ENCODE assay signal across 10 mouse cellular contexts in the genomic region with DNA sequence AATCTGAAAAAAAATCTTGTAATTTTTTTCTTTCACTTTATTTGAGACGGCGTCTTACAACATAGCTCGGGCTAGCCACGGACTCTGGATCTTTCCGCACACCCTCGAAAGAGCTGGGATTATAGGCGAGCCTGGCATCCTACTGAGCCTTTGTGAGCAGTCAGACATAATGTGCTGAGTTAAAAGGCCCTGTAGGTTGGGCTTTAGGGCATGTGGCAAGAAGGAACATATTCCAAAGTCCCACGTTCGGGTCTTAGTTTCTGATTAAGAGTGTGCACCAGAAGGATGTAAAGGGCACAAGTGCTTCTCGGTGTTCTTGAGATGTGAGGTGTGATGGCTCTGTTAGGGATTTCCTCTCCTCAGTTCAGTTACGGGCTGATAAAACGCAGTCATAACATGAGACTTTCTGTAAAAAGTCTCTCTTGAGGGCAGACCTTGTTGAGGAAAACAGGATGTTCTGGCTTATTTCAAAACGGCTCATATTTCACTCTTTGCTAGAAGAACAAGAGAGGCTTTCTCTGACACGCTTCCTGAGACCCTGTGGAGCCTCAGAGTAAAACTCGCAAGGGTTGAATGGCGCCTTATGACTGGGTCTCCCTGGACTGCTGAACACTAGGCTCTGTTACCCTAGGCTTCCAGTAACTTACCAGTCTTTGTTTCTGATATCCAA.
DNase-seq lines count a peak whose midpoint lies in the region; ATAC-seq and TF ChIP-seq lines count a peak whose summit lies in the region.
"Had no signal": no experiment of that assay in that cellular context is flagged by ENCODE, and none has a peak within 500 bp of the region (broad histone marks: within the 10 kb centered on the region; RNA-seq: fewer than 3 reads in every experiment).

No protein-coding gene starts in this region.

- H3K4me2 ChIP-seq in kidney, postnatal 0 days (ENCODE audit: low read length): peak overlapping the region; percentile 41
- H3K4me2 ChIP-seq in forebrain, embryonic 12.5 days: 0 out of 2 replicates have a peak overlapping the region, but pooled peaks have one; percentile 24
- peak overlapping the region; percentile 47 for H3K4me2 ChIP-seq in limb, embryonic 12.5 days
- H3K4me2 ChIP-seq in stomach, embryonic 14.5 days (replicated peaks; ENCODE audit: low read depth, low read length): no peak overlapping the region

- WGBS in kidney, postnatal 0 days: 49% methylated on average over 16 of the region's 16 CpGs
- 49% methylated on average over 16 of the region's 16 CpGs for WGBS in forebrain, embryonic 12.5 days
- WGBS in limb, embryonic 12.5 days: 18% methylated on average over 16 of the region's 16 CpGs
- WGBS in stomach, embryonic 14.5 days: 52% methylated on average over 16 of the region's 16 CpGs

- DNase-seq in kidney, postnatal 0 days (ENCODE audit: low spot score): peak; percentile 68
- no peak for DNase-seq in kidney, postnatal 36 days
- DNase-seq in spleen, postnatal 10 days (ENCODE audit: low spot score in 2 of 2): no peak
- no peak for DNase-seq in layer of hippocampus, adult 8-10 months (ENCODE audit: low spot score in 2 of 2)
- no peak for DNase-seq in frontal cortex, postnatal 25 days (ENCODE audit: low spot score in 2 of 2)

- no peaks in the 10 kb centered on the region for H3K9me3 ChIP-seq in kidney, postnatal 0 days (replicated peaks; ENCODE audit: low read length)
- no peaks in the 10 kb centered on the region for H3K9me3 ChIP-seq in forebrain, embryonic 12.5 days
- no peaks in the 10 kb centered on the region for H3K9me3 ChIP-seq in limb, embryonic 12.5 days
- H3K9me3 ChIP-seq in stomach, embryonic 14.5 days (ENCODE audit: control insufficient read depth, low read depth, low read length): no peaks in the 10 kb centered on the region
- H3K9me3 ChIP-seq: G1E had no signal

- no peak; the same call in 1 of the 2 replicates for ATAC-seq in kidney, postnatal 0 days (replicated peaks; ENCODE audit: low FRiP score, low read depth)
- ATAC-seq in forebrain, embryonic 12.5 days (ENCODE audit: low FRiP score): peak; percentile 25; the same call in 1 of the 2 replicates
- peak; percentile 96 for ATAC-seq in limb, embryonic 12.5 days (ENCODE audit: insufficient number of reproducible peaks, insufficient read depth, low FRiP score, low TSS enrichment, low read depth)
- ATAC-seq in stomach, embryonic 14.5 days (ENCODE audit: insufficient number of reproducible peaks, insufficient read depth, low FRiP score, low read depth): peak; percentile 87

- TF ChIP-seq CTCF in kidney, postnatal 0 days (IDR thresholded peaks at IDR 0.05; ENCODE audit: low read depth): no peak

- no peak overlapping the region for H3K27ac ChIP-seq in kidney, postnatal 0 days
- peak overlapping the region; percentile 48; the same call in 1 of the 2 replicates for H3K27ac ChIP-seq in forebrain, embryonic 12.5 days
- H3K27ac ChIP-seq in limb, embryonic 12.5 days: peak overlapping the region; percentile 97
- H3K27ac ChIP-seq in stomach, embryonic 14.5 days (ENCODE audit: low read length): peak overlapping the region; percentile 78; the same call in 1 of the 2 replicates
- H3K27ac ChIP-seq: macrophage had no signal

- H3K9ac ChIP-seq in kidney, postnatal 0 days (ENCODE audit: low read depth, low read length): no peak overlapping the region
- no peak overlapping the region for H3K9ac ChIP-seq in forebrain, embryonic 12.5 days
- no peak overlapping the region for H3K9ac ChIP-seq in limb, embryonic 12.5 days (replicated peaks)
- H3K9ac ChIP-seq in stomach, embryonic 14.5 days (replicated peaks; ENCODE audit: low read depth, low read length): no peak overlapping the region

- no peak overlapping the region for H3K4me3 ChIP-seq in kidney, postnatal 0 days (replicated peaks; ENCODE audit: low read depth, low read length)
- H3K4me3 ChIP-seq in forebrain, embryonic 12.5 days (replicated peaks): no peak overlapping the region
- H3K4me3 ChIP-seq in limb, embryonic 12.5 days (replicated peaks): no peak overlapping the region
- no peak overlapping the region for H3K4me3 ChIP-seq in stomach, embryonic 14.5 days (ENCODE audit: low read depth, low read length)

- no peaks in the 10 kb centered on the region for H3K36me3 ChIP-seq in kidney, postnatal 0 days (ENCODE audit: insufficient read depth, low read length)
- no peaks in the 10 kb centered on the region for H3K36me3 ChIP-seq in forebrain, embryonic 12.5 days (replicated peaks)
- no peaks in the 10 kb centered on the region for H3K36me3 ChIP-seq in limb, embryonic 12.5 days
- H3K36me3 ChIP-seq in stomach, embryonic 14.5 days (ENCODE audit: control insufficient read depth, insufficient read depth, low read length): no peaks in the 10 kb centered on the region
- H3K36me3 ChIP-seq: G1E had no signal

- H3K4me1 ChIP-seq in kidney, postnatal 0 days (replicated peaks; ENCODE audit: insufficient read depth, low read length): no peaks in the 10 kb centered on the region; the same call in 1 of the 2 replicates
- peaks cover 21% of the 10 kb centered on the region for H3K4me1 ChIP-seq in forebrain, embryonic 12.5 days
- peaks cover 27% of the 10 kb centered on the region for H3K4me1 ChIP-seq in limb, embryonic 12.5 days (replicated peaks)
- peaks cover 11% of the 10 kb centered on the region for H3K4me1 ChIP-seq in stomach, embryonic 14.5 days (ENCODE audit: control insufficient read depth, insufficient read depth, low read length)

- H3K27me3 ChIP-seq in kidney, postnatal 0 days (ENCODE audit: insufficient read depth, low read length): no peaks in the 10 kb centered on the region
- H3K27me3 ChIP-seq in forebrain, embryonic 12.5 days: 0 out of 2 replicates have a peak, but pooled peaks cover 2% of the 10 kb centered on the region
- H3K27me3 ChIP-seq in limb, embryonic 12.5 days: no peaks in the 10 kb centered on the region
- no peaks in the 10 kb centered on the region for H3K27me3 ChIP-seq in stomach, embryonic 14.5 days (ENCODE audit: control insufficient read depth, insufficient read depth, low read length)
